Mouse (Mus musculus) liver, embryonic 15.5 days (tissue): ENCODE measurements around the gene Cyb5b. TPM values are rescaled to one million over a fixed set of nuclear protein-coding genes. Genes with fewer than 3 reads are reported as not detected.

Experiments
- ATAC-seq: fragments of 200-750 bp; cut with Nextera tagmentation; 2 replicates; pipeline ENCODE4 v1.8.0; 2017; ENCODE audit warnings: moderate number of reproducible peaks, mild to moderate bottlenecking, moderate library complexity; ENCODE audit not compliant: insufficient read depth
- H3K27ac ChIP-seq: fragments of 300-500 bp; sonication (generic); replicated peaks from 2 replicates; pipeline ENCODE4 v1.5.1; 2015; ENCODE audit warnings: mild to moderate bottlenecking, inconsistent platforms
- H3K27me3 ChIP-seq: fragments of 300-500 bp; sonication (generic); 2 replicates; pipeline ENCODE4 v1.6.1; 2015; ENCODE audit warnings: mild to moderate bottlenecking, inconsistent platforms
- H3K36me3 ChIP-seq: fragments of 300-500 bp; sonication (generic); replicated peaks from 2 replicates; pipeline ENCODE4 v1.6.1; 2015; ENCODE audit warnings: moderate library complexity, mild to moderate bottlenecking, inconsistent platforms
- H3K4me1 ChIP-seq: fragments of 300-500 bp; sonication (generic); replicated peaks from 2 replicates; pipeline ENCODE4 v1.6.1; 2015; ENCODE audit warnings: inconsistent platforms
- H3K4me2 ChIP-seq: fragments of 300-500 bp; sonication (generic); 2 replicates; pipeline ENCODE4 v1.6.1; 2015; ENCODE audit warnings: moderate library complexity, mild to moderate bottlenecking, inconsistent platforms
- H3K4me3 ChIP-seq: fragments of 300-500 bp; sonication (generic); replicated peaks from 2 replicates; pipeline ENCODE4 v1.5.1; 2015; ENCODE audit warnings: mild to moderate bottlenecking, inconsistent platforms
- H3K9ac ChIP-seq: fragments of 300-500 bp; sonication (generic); 2 replicates; pipeline ENCODE4 v1.6.1; 2015; ENCODE audit warnings: moderate library complexity, mild to moderate bottlenecking, inconsistent platforms
- H3K9me3 ChIP-seq: fragments of 300-500 bp; sonication (generic); replicated peaks from 2 replicates; pipeline ENCODE4 v1.6.1; 2016; ENCODE audit warnings: inconsistent platforms
- WGBS: fragments of 180-500 bp; shearing (Covaris S2); methylation state at CpG from one replicate; pipeline ENCODE4 v1.1.7; 2015; ENCODE audit warnings: mixed read lengths; ENCODE audit not compliant: insufficient replicate concordance; 5-methylcytosine and 5-hydroxymethylcytosine counted together
- polyA plus RNA-seq: library from polyadenylated mRNA; unstranded; fragments of >200 nt; fragmentation: Nextera tagmentation; extraction: Ambion mirVana; gene quantifications from 2 replicates; pipeline ENCODE4 v1.2.1, GENCODE M21; 2015

Cyb5b gene
- polyA plus RNA-seq, 1 experiment from 2014 or later: 24.5 TPM

- no peaks in the 10 kb centered on the region for H3K36me3 ChIP-seq
- no peaks in the 10 kb centered on the region for H3K9me3 ChIP-seq
- H3K27me3 ChIP-seq: no peaks in the 10 kb centered on the region
- no peak overlapping the region for H3K4me2 ChIP-seq
- H3K4me3 ChIP-seq: no peak overlapping the region
- H3K4me1 ChIP-seq: peaks cover 25% of the 10 kb centered on the region
- no peak overlapping the region for H3K27ac ChIP-seq
- no peak overlapping the region for H3K9ac ChIP-seq
- ATAC-seq: no peak
- WGBS: 9% methylated on average over 11 of the region's 11 CpGs
These were observed 34.4 kb upstream of the Cyb5b start for GRCm38 (mm10) chr8:107116023-107116422.

- no peak for ATAC-seq
- H3K4me2 ChIP-seq: no peak overlapping the region
- no peaks in the 10 kb centered on the region for H3K9me3 ChIP-seq
- H3K4me1 ChIP-seq: peaks cover 25% of the 10 kb centered on the region
- H3K27ac ChIP-seq: no peak overlapping the region
- no peak overlapping the region for H3K9ac ChIP-seq
- 34% methylated on average over 2 of the region's 2 CpGs for WGBS
- H3K4me3 ChIP-seq: no peak overlapping the region
- H3K27me3 ChIP-seq: no peaks in the 10 kb centered on the region
- H3K36me3 ChIP-seq: no peaks in the 10 kb centered on the region
These were observed 33.4 kb upstream of the Cyb5b start for GRCm38 (mm10) chr8:107117019-107117418.

GRCm38 (mm10) chr8:107118803-107119233 is 31.6 kb upstream of the Cyb5b start:
- ATAC-seq: no peak
- no peaks in the 10 kb centered on the region for H3K9me3 ChIP-seq
- no peak overlapping the region for H3K4me2 ChIP-seq
- H3K4me1 ChIP-seq: peaks cover 31% of the 10 kb centered on the region
- no peak overlapping the region for H3K9ac ChIP-seq
- no peak overlapping the region for H3K27ac ChIP-seq
- no peak overlapping the region for H3K4me3 ChIP-seq
- no peaks in the 10 kb centered on the region for H3K27me3 ChIP-seq
- H3K36me3 ChIP-seq: no peaks in the 10 kb centered on the region
- 31% methylated on average over 7 of the region's 7 CpGs for WGBS

- WGBS: 67% methylated on average over 9 of the region's 9 CpGs
- Histone ChIP-seq H3K9ac (no peak overlapping the region), H3K4me2 (no peak overlapping the region), H3K36me3 (no peaks in the 10 kb centered on the region), H3K27ac (no peak overlapping the region), H3K4me3 (no peak overlapping the region), H3K27me3 (no peaks in the 10 kb centered on the region), H3K4me1 (peaks cover 36% of the 10 kb centered on the region), H3K9me3 (no peaks in the 10 kb centered on the region)
- ATAC-seq: no peak
These were observed 31.0 kb upstream of the Cyb5b start for GRCm38 (mm10) chr8:107119412-107119811.

- ATAC-seq: no peak
- no peak overlapping the region for H3K4me3 ChIP-seq
- no peaks in the 10 kb centered on the region for H3K27me3 ChIP-seq
- no peak overlapping the region for H3K9ac ChIP-seq
- no peak overlapping the region for H3K27ac ChIP-seq
- H3K4me2 ChIP-seq: no peak overlapping the region
- H3K4me1 ChIP-seq: peaks cover 27% of the 10 kb centered on the region
- no peaks in the 10 kb centered on the region for H3K9me3 ChIP-seq
- no peaks in the 10 kb centered on the region for H3K36me3 ChIP-seq
These were observed 29.6 kb upstream of the Cyb5b start for GRCm38 (mm10) chr8:107120806-107121205.

GRCm38 (mm10) chr8:107121681-107122291 is 28.7 kb upstream of the Cyb5b start:
- peaks cover 22% of the 10 kb centered on the region for H3K4me1 ChIP-seq
- no peak overlapping the region for H3K9ac ChIP-seq
- H3K27ac ChIP-seq: no peak overlapping the region
- H3K27me3 ChIP-seq: no peaks in the 10 kb centered on the region
- 66% methylated on average over 7 of the region's 7 CpGs for WGBS
- no peaks in the 10 kb centered on the region for H3K36me3 ChIP-seq
- H3K4me3 ChIP-seq: no peak overlapping the region
- H3K9me3 ChIP-seq: no peaks in the 10 kb centered on the region
- ATAC-seq: no peak
- H3K4me2 ChIP-seq: no peak overlapping the region

- Histone ChIP-seq H3K9me3 (no peaks in the 10 kb centered on the region), H3K36me3 (no peaks in the 10 kb centered on the region), H3K4me1 (peaks cover 18% of the 10 kb centered on the region), H3K4me3 (no peak overlapping the region), H3K27ac (no peak overlapping the region), H3K27me3 (no peaks in the 10 kb centered on the region), H3K4me2 (no peak overlapping the region), H3K9ac (no peak overlapping the region)
- no peak for ATAC-seq
- 49% methylated on average over 9 of the region's 9 CpGs for WGBS
These were observed 27.3 kb upstream of the Cyb5b start for GRCm38 (mm10) chr8:107123063-107123614.

GRCm38 (mm10) chr8:107124343-107124742 is 26.1 kb upstream of the Cyb5b start:
- Histone ChIP-seq H3K36me3 (no peaks in the 10 kb centered on the region), H3K4me3 (no peak overlapping the region), H3K27ac (no peak overlapping the region), H3K27me3 (no peaks in the 10 kb centered on the region), H3K4me2 (no peak overlapping the region), H3K4me1 (peaks cover 14% of the 10 kb centered on the region; the same call in 1 of the 2 replicates), H3K9ac (no peak overlapping the region), H3K9me3 (no peaks in the 10 kb centered on the region)
- 55% methylated on average over 8 of the region's 8 CpGs for WGBS
- no peak for ATAC-seq

GRCm38 (mm10) chr8:107129171-107130025 is 21.0 kb upstream of the Cyb5b start:
- Histone ChIP-seq H3K9ac (no peak overlapping the region), H3K4me3 (no peak overlapping the region), H3K27ac (no peak overlapping the region), H3K27me3 (no peaks in the 10 kb centered on the region), H3K9me3 (no peaks in the 10 kb centered on the region), H3K4me2 (no peak overlapping the region), H3K4me1 (0 out of 2 replicates have a peak, but pooled peaks cover 6% of the 10 kb centered on the region), H3K36me3 (no peaks in the 10 kb centered on the region)
- WGBS: 64% methylated on average over 8 of the region's 8 CpGs
- peak; percentile 40; the same call in 1 of the 2 replicates for ATAC-seq

- no peak overlapping the region for H3K27ac ChIP-seq
- H3K4me1 ChIP-seq: 0 out of 2 replicates have a peak, but pooled peaks cover 6% of the 10 kb centered on the region
- no peaks in the 10 kb centered on the region for H3K36me3 ChIP-seq
- WGBS: 63% methylated on average over 6 of the region's 6 CpGs
- no peak overlapping the region for H3K4me3 ChIP-seq
- no peak overlapping the region for H3K4me2 ChIP-seq
- no peak overlapping the region for H3K9ac ChIP-seq
- no peaks in the 10 kb centered on the region for H3K9me3 ChIP-seq
- ATAC-seq: no peak
- H3K27me3 ChIP-seq: no peaks in the 10 kb centered on the region
These were observed 20.4 kb upstream of the Cyb5b start for GRCm38 (mm10) chr8:107130028-107130427.
